Mouse (Mus musculus): Measurements from ENCODE around the gene Bckdhb.

GRCm38 (mm10) chr9:84028120-84028519 is 103.2 kb downstream of the Bckdhb start:
- TF ChIP-seq EP300 (IDR thresholded peaks at IDR 0.05; ENCODE audit: low read depth) (no peak), CTCF (IDR thresholded peaks at IDR 0.05; ENCODE audit: low read depth) (no peak)

Measured in liver, embryonic 14.5 days (tissue).